Mouse (Mus musculus): ENCODE measurements at regions not wholly inside any gene's neighbourhood (a gene's known extent, or its start where the extent isn't known, plus 50 kb on each side); places are given as distances from the start of the nearest gene placed in this dataset.

DNA sequence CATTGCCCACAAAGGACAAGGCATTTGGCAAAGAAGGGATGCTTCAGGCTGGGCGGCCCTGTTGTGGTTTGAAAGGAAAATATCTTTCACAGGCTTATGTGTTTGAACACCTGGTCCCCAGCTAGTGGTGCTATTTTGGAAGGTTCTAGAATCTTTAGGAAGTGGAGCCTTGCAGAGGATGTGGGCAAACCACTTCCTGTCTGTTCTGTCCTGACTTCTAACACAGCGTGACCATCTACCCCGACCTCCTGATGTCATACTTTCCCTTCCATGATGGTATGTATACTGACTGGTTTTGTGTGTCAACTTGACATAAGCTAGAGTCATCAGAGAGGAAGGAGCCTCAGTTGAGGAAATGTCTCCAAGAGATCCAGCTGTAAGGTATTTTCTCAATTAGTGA is 97.2 kb upstream of the Cops8 start:
- no peak for TF ChIP-seq CTCF (IDR thresholded peaks at IDR 0.05; ENCODE audit: low read depth, low read length)
- TF ChIP-seq POLR2A (IDR thresholded peaks at IDR 0.05; ENCODE audit: extremely low read depth, insufficient read depth, low read length) = no peak

Data from liver, adult 2 months (tissue).